ENCODE assay signal across 16 mouse cellular contexts in the genomic region with DNA sequence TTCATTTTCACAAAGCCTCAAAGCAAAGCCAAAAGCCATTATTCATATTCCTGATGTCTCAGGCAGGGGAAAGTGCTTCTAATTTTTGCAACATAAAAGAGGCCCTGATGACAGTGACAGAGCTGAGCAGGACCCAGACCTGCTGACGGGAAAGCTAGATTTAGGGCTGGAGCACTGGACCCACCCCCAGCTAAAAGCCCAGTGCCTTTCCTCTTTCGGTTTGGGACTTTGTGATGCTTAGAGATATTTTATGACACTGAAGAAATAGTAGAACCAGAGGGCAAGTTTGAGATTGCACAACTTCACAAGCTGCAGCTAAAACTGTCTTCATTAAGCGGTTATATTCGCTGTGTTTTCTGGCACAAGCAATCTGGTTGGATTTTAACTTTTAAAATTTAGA. TPM values are rescaled to one million over a fixed set of nuclear protein-coding genes. Genes with fewer than 3 reads are reported as not detected.
DNase-seq lines count a peak whose midpoint lies in the region; ATAC-seq lines count a peak whose summit lies in the region.
"Had no signal": no experiment of that assay in that cellular context is flagged by ENCODE, and none has a peak within 500 bp of the region (broad histone marks: within the 10 kb centered on the region; RNA-seq: fewer than 3 reads in every experiment).

No protein-coding gene starts in this region.

- H3K27me3 ChIP-seq in lung, embryonic 16.5 days (ENCODE audit: control insufficient read depth, insufficient read depth, low read depth, low read length) = no peaks in the 10 kb centered on the region
- H3K27me3 ChIP-seq in kidney, embryonic 15.5 days = no peaks in the 10 kb centered on the region
- H3K27me3 ChIP-seq: embryonic facial prominence, embryonic 12.5 days; liver, embryonic 13.5 days had no signal

- no peaks in the 10 kb centered on the region for H3K9me3 ChIP-seq in lung, embryonic 16.5 days (ENCODE audit: control insufficient read depth, low read length)
- no peaks in the 10 kb centered on the region for H3K9me3 ChIP-seq in kidney, embryonic 15.5 days (replicated peaks)
- H3K9me3 ChIP-seq: embryonic facial prominence, embryonic 12.5 days; forebrain, embryonic 10.5 days; heart, embryonic 10.5 days; hindbrain, embryonic 10.5 days; liver, embryonic 13.5 days had no signal

- peak; percentile 26; the same call in 1 of the 2 replicates for ATAC-seq in lung, embryonic 16.5 days (ENCODE audit: low read depth)
- no peak for ATAC-seq in kidney, embryonic 15.5 days (replicated peaks; ENCODE audit: low FRiP score)
- ATAC-seq in cerebellum, adult (ENCODE audit: insufficient number of reproducible peaks, low FRiP score, low TSS enrichment) = no peak
- ATAC-seq: midbrain, embryonic 16.5 days had no signal

- peak; percentile 53 for DNase-seq in adrenal gland, adult 2 months
- DNase-seq in adrenal gland, adult 18-20 months (ENCODE audit: low spot score in 2 of 2) = no peak
- DNase-seq in lung, postnatal 36 days = no peak
- DNase-seq in skeletal muscle tissue, adult 2 months (ENCODE audit: low read depth, low spot score) = peak; percentile 42
- no peak for DNase-seq in layer of hippocampus, postnatal 10 days (ENCODE audit: low spot score in 2 of 2)
- DNase-seq: cerebellum, postnatal 10 days; liver, embryonic 13.5 days had no signal

- 0 out of 2 replicates have a peak overlapping the region, but pooled peaks have one; percentile 12 for H3K27ac ChIP-seq in lung, embryonic 16.5 days (ENCODE audit: low read length)
- H3K27ac ChIP-seq in kidney, embryonic 15.5 days = peak overlapping the region; percentile 37; the same call in 1 of the 2 replicates
- H3K27ac ChIP-seq: embryonic facial prominence, embryonic 12.5 days; forebrain, embryonic 10.5 days; heart, embryonic 10.5 days; hindbrain, embryonic 10.5 days; liver, embryonic 13.5 days; macrophage had no signal

- no peak overlapping the region for H3K4me2 ChIP-seq in lung, embryonic 16.5 days (ENCODE audit: low read depth, low read length)
- H3K4me2 ChIP-seq in kidney, embryonic 15.5 days = no peak overlapping the region
- H3K4me2 ChIP-seq: embryonic facial prominence, embryonic 12.5 days; liver, embryonic 13.5 days had no signal

- no peaks in the 10 kb centered on the region for H3K4me1 ChIP-seq in lung, embryonic 16.5 days (replicated peaks; ENCODE audit: control insufficient read depth, insufficient read depth, low read length)
- no peaks in the 10 kb centered on the region for H3K4me1 ChIP-seq in kidney, embryonic 15.5 days
- H3K4me1 ChIP-seq: embryonic facial prominence, embryonic 12.5 days; forebrain, embryonic 10.5 days; heart, embryonic 10.5 days; hindbrain, embryonic 10.5 days; liver, embryonic 13.5 days had no signal

- 61% methylated on average over 4 of the region's 4 CpGs for WGBS in lung, embryonic 16.5 days
- 60% methylated on average over 4 of the region's 4 CpGs for WGBS in kidney, embryonic 15.5 days

- H3K9ac ChIP-seq in lung, embryonic 16.5 days (ENCODE audit: low read length) = no peak overlapping the region
- no peak overlapping the region for H3K9ac ChIP-seq in kidney, embryonic 15.5 days
- H3K9ac ChIP-seq: embryonic facial prominence, embryonic 12.5 days; liver, embryonic 13.5 days had no signal

- H3K4me3 ChIP-seq in lung, embryonic 16.5 days (ENCODE audit: low read length) = no peak overlapping the region; the same call in 1 of the 2 replicates
- no peak overlapping the region for H3K4me3 ChIP-seq in kidney, embryonic 15.5 days (replicated peaks)
- H3K4me3 ChIP-seq: embryonic facial prominence, embryonic 12.5 days; forebrain, embryonic 10.5 days; heart, embryonic 10.5 days; hindbrain, embryonic 10.5 days; liver, embryonic 13.5 days had no signal

- no peaks in the 10 kb centered on the region for H3K36me3 ChIP-seq in lung, embryonic 16.5 days (ENCODE audit: control insufficient read depth, insufficient read depth, low read length)
- H3K36me3 ChIP-seq in kidney, embryonic 15.5 days = no peaks in the 10 kb centered on the region
- H3K36me3 ChIP-seq: embryonic facial prominence, embryonic 12.5 days; liver, embryonic 13.5 days had no signal

RNA-seq across cellular contexts. Expression of gene Slc38a6, which starts 18.1 kb away (rescaled TPM):
- 1 to 10 TPM; 5.9 to 8.5 TPM for total RNA-seq in adrenal gland, adult 2 months (2021)
- 8.3 and 8.9 TPM in 2 replicates for polyA plus RNA-seq in adrenal gland, adult 2 months (2012; rRNA removed)
- total RNA-seq in adrenal gland, adult 18-20 months (2021) = 1 to 10 TPM; 4.9 to 6.0 TPM
- 8.9 and 10.4 TPM in 2 replicates for polyA plus RNA-seq in lung, embryonic 16.5 days (2015; fragmentation: Nextera tagmentation; extraction: Ambion mirVana)
- 9.5 and 9.8 TPM in 2 replicates for polyA plus RNA-seq in kidney, embryonic 15.5 days (2015; fragmentation: Nextera tagmentation; extraction: Ambion mirVana)
- total RNA-seq in layer of hippocampus, postnatal 10 days (2021) = 10 to 100 TPM; 11.7 to 18.6 TPM

RNA-seq across cellular contexts. Expression of gene Trmt5, which starts 18.1 kb away (rescaled TPM):
- 10 to 100 TPM; 12.0 to 15.4 TPM for total RNA-seq in adrenal gland, adult 2 months (2021)
- polyA plus RNA-seq in adrenal gland, adult 2 months (2012; rRNA removed) = 1.6 and 1.8 TPM in 2 replicates
- 10 to 100 TPM in 1 of 2 experiments, 1 to 10 TPM in 1; 9.9 to 11.9 TPM for total RNA-seq in adrenal gland, adult 18-20 months (2021)
- 16.4 and 17.6 TPM in 2 replicates for polyA plus RNA-seq in lung, embryonic 16.5 days (2015; fragmentation: Nextera tagmentation; extraction: Ambion mirVana)
- 20.7 TPM in 2 replicates for polyA plus RNA-seq in kidney, embryonic 15.5 days (2015; fragmentation: Nextera tagmentation; extraction: Ambion mirVana)
- total RNA-seq in layer of hippocampus, postnatal 10 days (2021) = 10 to 100 TPM; 10.8 to 13.1 TPM

Comparison
In these comparisons a context has a peak if more than half of its experiments do, and no peak if none do; other contexts are left out.
1. DNase-seq: peak in adrenal gland, adult 2 months (single experiment) and skeletal muscle tissue, adult 2 months (single experiment); none in adrenal gland, adult 18-20 months (0 of 2), lung, postnatal 36 days (single experiment) and layer of hippocampus, postnatal 10 days (0 of 2).